Mouse (Mus musculus) heart, postnatal 14 days (tissue): ENCODE results near the gene Hyal1. TPM values are rescaled to one million over a fixed set of nuclear protein-coding genes. Genes with fewer than 3 reads are reported as not detected.
"Not testable (repeated sequence)": the region's sequence is repeated elsewhere in the genome, so short reads cannot be mapped to it uniquely, and the experiment has no call there.

Experiments
- DNase-seq, 2 experiments: peaks; one replicate each; pipeline ENCODE4 v3.0.0; 2021 to 2022
- intact Hi-C: fragments of 180-260 bp; cut with DNase I; formaldehyde crosslinking; loops from one replicate; pipeline ENCODE4 v1.15.1; 2025
- total RNA-seq, 2 experiments: library from RNA; stranded (reverse); gene quantifications; 2 replicates each; pipeline ENCODE4 v1.2.3; 2021

Hyal1 gene
- total RNA-seq, 2 experiments from 2014 or later: 3.9 to 5.2 TPM

DNA sequence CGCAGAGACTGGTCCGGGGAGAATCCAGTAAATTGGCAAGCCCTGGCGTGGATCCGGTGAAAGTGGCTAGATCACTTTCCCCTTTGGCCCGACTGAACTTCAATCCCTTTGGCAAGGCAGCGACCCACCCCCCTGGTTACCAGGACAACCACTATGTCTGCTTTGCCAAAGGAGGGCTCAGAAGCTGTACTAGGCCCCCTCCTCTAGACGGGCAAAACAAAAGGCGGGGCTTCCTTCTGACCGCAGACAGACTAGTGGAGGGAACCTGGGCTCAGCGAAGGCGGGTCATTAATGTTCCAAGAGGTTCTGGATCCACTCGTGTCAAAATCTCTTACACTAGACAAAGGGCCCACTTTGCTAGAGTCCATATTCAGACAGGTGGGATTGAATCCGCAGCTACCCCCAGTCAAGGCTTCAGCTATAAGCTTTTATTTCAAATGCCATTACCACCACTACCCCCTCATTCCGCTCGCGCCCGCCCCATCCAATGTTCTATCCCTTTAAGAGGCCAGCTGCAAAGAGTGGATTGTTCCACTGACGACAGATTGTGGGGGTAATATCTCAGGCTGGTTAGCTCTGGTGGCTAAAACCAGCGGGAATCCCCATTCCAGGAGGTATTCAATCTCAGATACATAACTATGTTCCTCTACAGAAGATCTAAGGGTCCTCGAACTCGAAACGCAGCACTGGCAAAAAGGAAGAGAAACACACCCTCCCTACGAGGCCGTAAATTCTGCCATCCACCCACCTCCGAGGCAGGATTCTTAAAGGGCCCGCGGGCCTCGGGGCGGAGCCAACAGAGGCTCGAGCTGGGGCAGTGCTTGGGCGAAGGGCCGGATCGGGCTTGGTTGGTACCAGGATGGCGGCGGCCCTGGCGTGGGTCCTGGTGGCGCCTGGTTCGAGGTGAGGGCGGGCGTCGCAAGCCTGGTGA, 8.1 kb upstream of the Hyal1 start:
- intact Hi-C loops: no loop called here
- peak; percentile 86 to 87 for DNase-seq

DNA sequence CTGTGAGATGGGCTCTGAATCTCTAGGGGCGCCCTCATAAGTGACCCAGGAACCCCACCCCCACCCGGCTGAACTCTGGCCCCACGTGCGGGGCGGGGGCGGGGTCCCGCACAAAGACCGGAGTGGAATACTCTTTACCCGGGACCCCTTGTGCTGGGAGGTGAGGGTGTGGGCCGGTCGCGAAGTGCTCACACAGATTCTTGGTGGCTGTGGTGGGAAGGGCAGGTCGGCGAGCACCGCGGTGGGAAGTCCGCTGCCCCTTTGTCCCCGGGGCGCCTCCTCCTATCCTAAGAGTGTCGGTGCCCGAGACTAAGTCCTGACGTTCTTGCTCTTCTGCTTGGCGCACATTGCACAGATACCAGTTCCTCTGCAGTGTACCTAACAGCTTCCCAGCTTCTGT, 7.5 kb upstream of the Hyal1 start:
- intact Hi-C loops: no loop called here
- no peak for DNase-seq

DNA sequence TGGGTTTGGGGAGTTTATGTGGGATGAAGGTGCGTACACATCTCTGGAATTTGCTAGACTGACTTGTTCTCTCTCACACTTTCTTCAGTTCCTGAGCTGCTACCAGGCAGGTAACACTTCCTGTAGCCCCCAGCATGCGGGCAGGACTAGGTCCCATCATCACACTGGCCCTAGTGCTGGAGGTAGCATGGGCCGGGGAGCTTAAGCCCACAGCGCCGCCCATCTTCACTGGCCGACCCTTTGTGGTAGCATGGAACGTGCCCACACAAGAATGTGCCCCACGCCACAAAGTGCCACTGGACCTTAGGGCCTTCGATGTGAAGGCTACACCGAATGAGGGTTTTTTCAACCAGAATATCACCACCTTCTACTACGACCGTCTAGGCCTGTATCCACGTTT, 6.7 kb upstream of the Hyal1 start:
- no peak for DNase-seq
- intact Hi-C loops: no loop called here

DNA sequence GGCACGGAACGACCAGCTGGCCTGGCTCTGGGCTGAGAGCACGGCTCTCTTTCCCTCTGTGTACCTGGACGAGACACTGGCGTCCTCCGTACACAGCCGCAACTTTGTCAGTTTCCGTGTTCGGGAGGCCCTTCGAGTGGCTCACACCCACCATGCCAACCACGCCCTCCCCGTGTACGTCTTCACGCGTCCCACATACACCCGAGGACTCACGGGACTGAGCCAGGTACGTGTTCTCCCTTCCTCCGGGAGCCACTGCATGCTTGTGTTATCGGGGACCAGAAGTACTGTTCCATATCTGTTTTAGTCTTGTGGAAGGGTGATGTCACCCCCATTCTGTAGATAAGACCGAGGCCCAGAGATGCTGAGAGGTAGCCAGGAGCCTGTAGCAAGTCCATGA, 5.9 kb upstream of the Hyal1 start:
- DNase-seq: no peak
- intact Hi-C loops: no loop called here

DNA sequence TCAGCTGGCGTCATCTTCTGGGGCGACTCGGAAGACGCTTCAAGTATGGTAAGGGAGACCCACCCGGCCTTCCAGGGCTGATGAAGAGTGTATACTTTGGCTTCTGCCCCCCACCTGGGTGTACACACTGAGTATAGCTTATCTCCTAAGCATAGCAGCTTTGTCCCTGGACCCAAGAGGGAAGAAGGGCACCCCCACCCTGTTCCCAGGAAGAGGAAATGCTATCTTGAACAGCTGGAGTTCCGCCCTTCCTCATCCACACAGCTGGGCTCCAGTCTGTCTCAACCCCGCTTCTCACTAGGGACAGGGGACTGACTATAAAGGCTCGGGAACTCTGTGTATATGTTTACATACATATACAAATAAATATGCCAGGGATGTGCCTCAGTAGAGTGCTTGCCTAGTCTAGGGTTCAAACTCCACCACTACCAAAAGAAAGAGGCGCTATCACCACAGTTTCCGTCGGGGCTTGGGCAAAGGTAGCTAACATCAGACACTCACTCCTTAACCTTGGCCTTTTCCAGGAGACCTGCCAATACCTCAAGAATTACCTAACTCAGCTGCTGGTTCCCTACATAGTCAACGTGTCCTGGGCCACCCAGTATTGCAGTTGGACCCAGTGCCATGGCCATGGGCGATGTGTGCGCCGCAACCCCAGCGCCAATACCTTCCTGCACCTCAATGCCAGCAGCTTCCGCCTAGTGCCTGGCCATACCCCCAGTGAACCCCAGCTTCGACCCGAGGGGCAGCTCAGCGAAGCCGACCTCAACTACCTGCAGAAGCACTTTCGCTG, 5.0 kb upstream of the Hyal1 start:
- DNase-seq: no peak
- intact Hi-C loops: no loop called here

DNA sequence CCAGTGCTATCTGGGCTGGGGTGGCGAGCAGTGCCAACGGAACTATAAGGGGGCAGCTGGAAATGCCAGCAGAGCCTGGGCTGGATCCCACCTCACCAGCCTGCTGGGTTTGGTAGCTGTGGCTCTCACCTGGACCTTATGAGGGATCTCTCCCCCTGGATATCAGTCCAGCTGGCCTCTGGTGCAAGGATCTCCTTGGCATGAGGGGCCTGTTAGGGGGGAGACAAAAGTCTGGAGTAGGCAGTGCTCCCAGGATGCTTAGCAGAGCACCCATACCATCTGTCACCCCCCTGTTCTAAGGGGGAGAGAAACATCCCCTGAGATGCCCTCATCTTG, 4.4 kb upstream of the Hyal1 start:
- DNase-seq: no peak

DNA sequence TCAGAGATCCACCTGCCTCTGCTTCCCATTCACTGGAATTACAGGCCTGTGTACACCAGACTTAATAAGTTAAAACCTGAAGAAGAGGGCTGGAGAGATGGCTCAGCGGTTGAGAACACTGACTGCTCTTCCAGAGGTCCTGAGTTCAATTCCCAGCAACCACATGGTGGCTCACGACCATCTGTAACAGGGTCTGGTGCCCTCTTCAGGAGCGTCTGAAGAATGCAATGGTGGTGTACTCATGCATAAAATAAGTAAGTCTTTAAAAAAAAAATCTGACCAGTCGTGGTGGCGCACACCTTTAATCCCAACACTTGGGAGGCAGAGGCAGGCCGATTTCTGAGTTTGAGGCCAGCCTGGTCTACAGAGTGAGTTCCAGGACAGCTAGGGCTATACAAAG, 3.0 kb upstream of the Hyal1 start:
- intact Hi-C loops, DNase-seq: not testable (repeated sequence)

More for the DNA sequence above, 4.4 kb upstream of the Hyal1 start:
- intact Hi-C loops: no loop called here

DNA sequence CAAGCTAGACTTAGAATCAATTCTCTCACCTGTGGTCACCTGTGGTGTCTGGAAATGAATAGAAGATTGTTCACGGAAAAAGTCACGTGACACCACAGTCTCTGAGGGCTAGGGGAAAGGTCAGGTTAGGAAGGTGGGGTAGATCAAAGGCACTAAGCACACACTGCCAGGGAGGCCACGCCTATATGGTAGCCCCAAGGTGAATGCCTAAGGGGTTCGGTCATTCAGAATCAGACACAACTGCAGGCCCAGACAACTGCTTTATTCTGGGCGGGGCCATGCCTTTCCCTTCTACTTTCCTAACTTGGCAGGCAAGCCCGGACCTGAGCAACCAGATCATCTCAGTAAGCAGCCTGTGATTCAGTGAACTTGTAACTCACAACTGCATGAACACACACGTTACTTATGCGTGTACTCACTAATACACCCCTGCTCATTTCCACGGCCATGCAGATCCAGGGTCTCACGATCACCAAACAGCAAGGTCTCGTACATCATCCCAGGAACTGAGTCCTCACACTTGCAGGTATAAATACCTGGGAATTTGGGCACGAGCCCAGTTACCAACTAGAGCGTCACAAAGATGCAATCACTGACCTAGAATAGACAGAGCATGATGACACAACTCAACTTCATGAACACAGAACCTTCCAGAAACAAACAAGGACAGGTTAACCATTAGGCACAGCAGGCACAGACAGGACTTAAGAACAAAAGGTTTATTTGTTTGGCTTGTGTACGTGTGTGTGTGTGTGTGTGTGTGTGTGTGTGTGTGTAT, 959 bp upstream of the Hyal1 start:
- intact Hi-C loops: no loop called here
- no peak for DNase-seq

DNA sequence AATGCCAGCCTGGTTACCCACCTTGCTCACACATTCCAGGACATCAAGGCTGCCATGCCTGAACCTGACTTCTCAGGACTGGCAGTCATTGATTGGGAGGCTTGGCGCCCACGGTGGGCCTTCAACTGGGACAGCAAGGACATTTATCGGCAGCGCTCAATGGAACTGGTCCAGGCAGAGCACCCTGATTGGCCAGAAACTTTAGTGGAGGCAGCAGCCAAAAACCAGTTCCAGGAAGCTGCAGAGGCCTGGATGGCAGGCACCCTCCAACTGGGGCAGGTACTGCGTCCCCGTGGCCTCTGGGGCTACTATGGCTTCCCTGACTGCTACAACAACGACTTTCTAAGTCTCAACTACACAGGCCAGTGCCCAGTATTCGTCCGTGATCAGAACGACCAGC, 1.1 kb downstream of the Hyal1 start:
- no peak for DNase-seq
- intact Hi-C loops: no loop called here

DNA sequence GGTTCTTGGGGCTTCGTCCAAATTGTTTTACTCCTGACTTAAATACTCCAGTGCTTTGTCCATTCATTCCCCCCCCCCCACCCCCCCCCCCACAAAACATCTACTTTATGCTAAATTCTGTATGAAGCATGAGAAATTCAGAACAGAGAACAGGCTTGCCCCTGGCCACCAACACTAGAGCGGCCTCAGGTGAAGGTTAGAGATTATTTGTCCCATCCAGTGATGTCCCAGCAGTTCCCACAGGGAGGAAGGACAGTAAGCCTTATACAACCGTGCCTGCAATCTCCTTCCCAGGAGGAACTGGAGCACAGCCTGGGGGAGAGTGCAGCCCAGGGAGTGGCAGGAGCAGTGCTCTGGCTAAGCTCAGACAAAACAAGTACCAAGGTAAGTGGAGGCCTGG, 1.9 kb downstream of the Hyal1 start, which contains the start of gene Naa80:
TSS of gene Naa80 (plus strand) at position 301 of the 400 bp plus-strand sequence.
- intact Hi-C loops: no loop called here
- DNase-seq: no peak

DNA sequence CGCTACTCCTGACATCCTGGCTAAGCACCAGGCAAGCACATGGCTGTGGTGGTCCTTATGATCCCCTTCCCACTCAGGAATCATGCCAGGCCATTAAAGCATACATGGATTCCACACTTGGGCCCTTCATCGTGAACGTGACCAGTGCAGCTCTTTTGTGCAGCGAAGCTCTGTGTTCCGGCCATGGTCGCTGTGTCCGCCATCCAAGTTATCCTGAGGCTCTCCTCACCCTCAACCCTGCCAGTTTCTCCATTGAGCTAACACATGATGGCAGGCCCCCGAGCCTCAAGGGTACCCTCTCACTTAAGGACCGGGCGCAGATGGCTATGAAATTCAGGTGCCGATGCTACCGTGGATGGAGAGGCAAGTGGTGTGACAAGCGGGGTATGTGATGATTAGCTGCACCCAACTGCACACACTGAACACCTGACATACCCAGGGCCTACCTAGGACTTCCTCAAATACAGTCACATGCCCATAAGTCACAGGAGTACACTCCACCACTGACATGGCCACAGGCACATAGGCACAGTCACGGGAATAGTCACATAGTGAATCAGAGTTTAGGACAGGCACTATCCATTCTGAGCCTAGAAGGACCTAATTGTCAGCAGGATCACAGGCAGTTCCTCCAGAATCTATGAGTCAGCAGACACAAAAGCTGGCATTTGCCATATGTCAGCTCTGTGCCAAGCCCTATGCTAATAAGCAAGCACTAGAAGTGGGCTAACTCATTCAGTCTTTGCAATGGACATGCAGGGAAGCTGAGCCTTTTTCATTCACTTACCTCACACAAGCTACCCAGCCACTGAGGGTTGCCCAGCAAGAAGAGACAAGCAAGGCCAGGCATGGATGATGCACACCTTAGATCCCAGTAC, 2.5 kb downstream of the Hyal1 start:
- intact Hi-C loops: no loop called here
- no peak for DNase-seq

DNA sequence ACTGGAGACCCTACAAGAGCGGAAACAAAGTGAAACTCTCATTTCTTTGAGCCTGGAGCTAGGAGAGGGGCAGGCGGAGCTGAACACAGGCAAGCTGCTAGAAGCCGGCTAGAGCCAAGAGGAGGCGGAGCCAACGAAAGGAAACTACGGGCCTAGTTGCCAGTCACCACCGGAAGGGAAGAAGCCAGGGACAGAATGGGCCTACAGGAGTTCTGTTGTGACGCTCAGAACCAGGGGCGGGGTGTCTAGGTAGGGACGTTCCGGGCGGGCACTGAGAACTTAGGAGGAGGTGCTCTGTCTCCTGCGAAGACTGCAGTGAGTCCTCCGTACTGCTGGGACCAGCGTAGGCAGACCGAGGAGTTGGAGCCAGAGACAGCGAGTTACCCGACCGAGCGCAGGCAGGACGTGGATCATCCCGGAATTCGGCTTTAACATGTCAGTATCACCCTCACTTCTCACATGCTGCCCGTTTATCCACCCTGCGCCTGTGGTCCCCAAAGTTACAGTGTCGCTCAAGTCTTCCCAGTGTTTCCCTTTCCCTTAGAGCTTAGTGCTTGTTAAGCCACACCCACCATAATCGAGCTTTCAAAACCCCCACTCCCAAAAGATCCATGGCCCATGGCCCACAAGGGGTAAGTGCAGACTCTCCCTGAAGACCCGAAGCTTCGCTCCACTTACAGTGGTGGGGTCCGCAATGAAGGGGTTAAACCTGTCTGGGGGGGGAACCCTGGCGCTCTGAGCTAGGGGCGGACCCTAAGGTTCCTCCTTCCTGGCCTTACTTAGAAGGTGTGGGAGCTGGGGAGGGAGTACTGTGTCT, 4.0 kb downstream of the Hyal1 start, which contains the start of gene Hyal3:
TSS of gene Hyal3 (plus strand) at position 318 of the 817 bp plus-strand sequence.
- DNase-seq: peak; percentile 87 to 91
- intact Hi-C loops: no loop called here

DNA sequence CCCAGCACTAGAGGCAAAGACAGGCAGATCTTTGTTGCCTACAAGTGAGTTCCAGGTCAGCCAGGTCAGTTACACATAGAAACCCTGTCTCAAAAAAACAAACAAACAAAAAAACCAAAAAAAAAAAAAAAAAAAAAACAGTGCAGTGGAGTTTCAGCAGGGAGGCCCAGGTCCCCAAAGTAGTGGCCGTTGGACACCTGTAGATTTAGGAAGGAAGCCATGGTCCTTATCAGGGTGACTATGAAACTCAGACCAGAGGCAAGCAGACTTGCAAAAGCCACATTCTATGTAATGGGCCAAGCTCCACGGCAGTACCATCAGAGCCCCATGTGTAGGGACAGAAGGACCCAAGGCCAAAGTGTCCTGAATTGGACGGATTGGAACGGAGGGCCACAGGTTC, 4.9 kb downstream of the Hyal1 start:
- no peak for DNase-seq
- intact Hi-C loops: no loop called here

DNA sequence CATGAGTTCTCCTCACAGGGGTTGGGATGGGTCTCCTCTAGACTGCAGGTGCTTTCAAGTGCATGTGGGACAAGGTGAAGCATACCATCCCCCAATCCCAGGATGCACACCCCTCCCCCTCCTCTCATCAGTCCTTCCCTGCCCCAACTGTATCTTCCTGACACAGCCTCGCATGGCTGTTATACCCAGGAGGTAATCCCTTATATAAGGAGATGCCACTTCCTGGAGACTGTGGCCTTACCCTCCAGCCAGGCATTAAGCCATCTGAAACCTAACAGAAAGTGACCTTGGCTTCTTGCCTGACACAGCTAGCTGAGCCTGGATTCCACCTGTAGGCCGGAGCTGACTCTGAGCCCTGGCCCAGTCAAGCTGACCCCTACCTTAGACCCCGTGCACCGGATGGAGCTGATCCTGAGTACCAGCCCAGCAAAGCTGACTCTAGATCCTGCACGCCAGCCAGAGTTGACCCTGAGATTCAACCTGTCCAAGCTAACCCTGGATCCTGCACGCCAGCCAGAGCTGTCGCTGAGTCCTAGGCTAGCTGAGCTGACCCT, 5.9 kb downstream of the Hyal1 start:
- intact Hi-C loops: no loop called here
- DNase-seq: no peak

DNA sequence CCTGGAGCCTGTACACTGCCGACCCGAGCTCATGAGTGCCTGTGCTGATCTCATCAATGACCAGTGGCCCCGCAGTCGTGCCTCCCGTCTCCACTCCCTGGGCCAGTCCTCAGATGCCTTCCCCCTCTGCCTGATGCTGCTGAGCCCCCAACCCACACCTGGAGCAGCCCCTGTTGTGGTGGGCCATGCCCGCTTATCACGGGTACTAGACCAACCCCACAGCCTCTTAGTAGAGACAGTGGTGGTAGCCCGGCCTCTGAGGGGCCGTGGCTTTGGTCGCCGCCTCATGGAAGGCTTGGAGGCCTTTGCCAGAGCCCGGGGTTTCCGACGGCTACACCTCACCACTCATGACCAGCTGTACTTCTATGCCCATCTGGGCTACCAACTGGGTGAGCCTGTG, 6.4 kb downstream of the Hyal1 start:
- DNase-seq: no peak
- intact Hi-C loops: no loop called here

DNA sequence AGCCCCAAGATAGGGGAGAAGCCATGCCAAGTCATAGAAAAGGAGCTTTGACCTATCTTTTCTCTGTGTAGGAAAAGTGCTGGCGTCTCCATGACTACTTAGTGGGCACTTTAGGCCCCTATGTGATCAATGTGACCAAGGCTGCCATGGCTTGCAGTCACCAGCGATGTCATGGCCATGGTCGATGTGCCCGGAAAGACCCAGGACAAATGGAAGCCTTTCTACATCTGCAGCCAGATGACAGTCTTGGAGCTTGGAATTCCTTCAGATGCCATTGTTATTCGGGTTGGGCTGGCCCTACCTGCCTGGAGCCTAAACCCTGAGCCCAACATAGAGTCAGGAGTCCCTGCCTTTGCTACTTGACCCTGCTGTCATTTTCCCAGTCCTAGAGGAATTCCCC, 9.8 kb downstream of the Hyal1 start:
- no peak for DNase-seq

DNA sequence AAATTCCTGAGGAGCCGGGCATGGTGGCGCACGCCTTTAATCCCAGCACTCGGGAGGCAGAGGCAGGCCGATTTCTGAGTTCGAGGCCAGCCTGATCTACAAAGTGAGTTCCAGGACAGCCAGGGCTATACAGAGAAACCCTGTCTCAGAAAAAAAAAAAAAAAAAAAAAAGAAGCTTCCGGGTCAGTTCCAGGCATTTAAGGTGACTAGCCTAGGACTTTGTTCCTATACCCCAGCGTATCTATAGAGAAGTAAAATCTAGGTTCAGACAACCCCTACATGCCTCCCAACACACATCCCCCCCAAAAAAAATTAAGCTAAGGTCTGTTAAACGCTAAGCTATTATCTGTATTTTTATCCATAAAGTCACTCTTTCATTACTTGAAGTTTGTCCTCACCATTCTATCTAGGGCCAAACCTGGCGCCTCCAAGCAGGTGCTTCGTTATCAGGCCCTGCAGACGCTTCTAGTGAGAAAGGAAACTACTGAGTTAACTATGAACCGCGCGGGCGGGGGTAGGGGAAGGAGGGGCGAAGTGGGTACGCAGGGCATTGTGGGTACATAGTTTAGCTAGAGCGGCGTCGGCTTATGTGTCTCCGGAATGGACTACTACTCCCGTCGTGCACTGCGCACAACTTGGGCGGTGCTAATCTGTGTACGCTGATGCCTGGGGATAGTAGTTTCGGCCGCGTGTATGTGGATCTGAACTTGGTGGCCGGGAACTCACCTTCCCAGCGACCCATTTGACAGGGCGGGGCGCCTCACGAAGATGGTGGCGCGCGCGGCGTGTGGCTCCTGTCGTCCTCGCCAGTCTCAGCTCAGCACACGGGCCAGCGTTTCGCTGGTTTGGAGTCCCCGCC, 10.5 kb downstream of the Hyal1 start, which contains the start of gene Ifrd2:
TSS of gene Ifrd2 (plus strand) at position 669 of the 859 bp plus-strand sequence.
- DNase-seq: peak; percentile 93 to 95

More for the DNA sequence above, 9.8 kb downstream of the Hyal1 start:
- intact Hi-C loops: no loop called here

More for the DNA sequence above, 10.5 kb downstream of the Hyal1 start, which contains the start of gene Ifrd2:
- intact Hi-C loops: no loop called here
